Mouse (Mus musculus) olfactory bulb, adult 2 months (tissue): Measurements from ENCODE around the gene Evx2.

Experiments
- CTCF ChIP-seq: fragments of 200-500 bp; IDR thresholded peaks from 2 replicates; pipeline ENCODE4 v1.5.1; 2012; ENCODE audit warnings: low read depth, mild to moderate bottlenecking, low read length, moderate library complexity; ENCODE audit not compliant: insufficient read depth
- POLR2A ChIP-seq: fragments of 200-500 bp; IDR thresholded peaks from 2 replicates; pipeline ENCODE4 v1.6.1; 2012; ENCODE audit warnings: mild to moderate bottlenecking, low read depth, low read length, moderate library complexity; ENCODE audit not compliant: insufficient read depth

DNA sequence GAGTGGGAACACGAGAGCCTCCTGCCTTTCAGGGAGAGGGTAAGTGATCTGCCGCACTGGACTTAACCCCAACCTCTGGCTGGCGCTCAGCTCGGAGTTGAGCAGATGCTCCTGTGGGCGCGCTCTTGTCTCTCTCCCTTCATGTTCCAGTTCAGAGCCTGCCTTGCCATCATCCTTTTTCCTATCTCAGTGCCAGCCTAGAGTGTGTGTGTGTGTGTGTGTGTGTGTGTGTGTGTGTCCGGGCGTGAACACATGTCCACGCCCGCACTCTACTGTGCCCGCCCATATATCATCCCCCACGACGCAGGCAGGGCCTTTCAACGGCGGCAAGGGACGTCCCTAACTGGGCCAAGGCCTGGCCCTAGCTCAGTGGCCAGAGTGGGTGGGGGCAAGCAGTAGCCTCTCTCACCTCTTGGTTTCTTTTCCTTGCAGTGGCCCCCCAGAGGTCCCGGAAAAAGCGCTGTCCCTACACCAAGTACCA lies 24.2 kb upstream of the Evx2 start:
- no peak for TF ChIP-seq POLR2A
- TF ChIP-seq CTCF: no peak
